Mouse (Mus musculus) CH12.LX (cell line): ENCODE measurements around the gene Slfn2.

Experiments used
- BHLHE40 ChIP-seq: IDR thresholded peaks from 2 replicates; pipeline ENCODE4 v1.6.1; 2011; ENCODE audit warnings: mild to moderate bottlenecking, low read depth, low read length, improper control_type of control experiment
- CTCF ChIP-seq, 2 experiments: IDR thresholded peaks in 1 of 2; conservative IDR thresholded peaks in 1 of 2; 2 replicates each; pipeline ENCODE4 v1.5.1; 2011 to 2012; ENCODE audit warnings: low read depth in 2 of 2, low read length in 2 of 2, improper control_type of control experiment in 1 of 2, inconsistent platforms in 1 of 2, mild to moderate bottlenecking in 1 of 2, moderate library complexity in 1 of 2
- E2F4 ChIP-seq: IDR thresholded peaks from 2 replicates; pipeline ENCODE4 v1.6.1; 2011; ENCODE audit warnings: low read depth, low read length, improper control_type of control experiment; ENCODE audit not compliant: insufficient replicate concordance
- EP300 ChIP-seq: IDR thresholded peaks from 2 replicates; pipeline ENCODE4 v1.6.1; 2011; ENCODE audit warnings: low read length, improper control_type of control experiment
- ETS1 ChIP-seq: conservative IDR thresholded peaks from 2 replicates; pipeline ENCODE4 v1.6.1; 2012; ENCODE audit warnings: low read depth, mild to moderate bottlenecking, inconsistent platforms, low read length, improper control_type of control experiment, moderate library complexity
- NELFE ChIP-seq: IDR thresholded peaks from 2 replicates; pipeline ENCODE4 v1.6.1; 2011; ENCODE audit warnings: low read depth, low read length, improper control_type of control experiment
- POLR2A ChIP-seq: IDR thresholded peaks from 2 replicates; pipeline ENCODE4 v1.6.1; 2011; ENCODE audit warnings: low read depth, mild to moderate bottlenecking, improper control_type of control experiment, low read length
- USF1 ChIP-seq: IDR thresholded peaks from 2 replicates; pipeline ENCODE4 v1.6.1; 2014; ENCODE audit warnings: low read depth, mild to moderate bottlenecking, inconsistent platforms, low read length, improper control_type of control experiment

GRCm38 (mm10) chr11:83067982-83068694 is 3.2 kb downstream of the Slfn2 start:
- TF ChIP-seq E2F4 (no peak), BHLHE40 (no peak), NELFE (no peak), ETS1 (no peak), USF1 (no peak), EP300 (no peak), POLR2A (no peak), CTCF (conservative IDR thresholded peaks at IDR 0.05 in 1 of 2, IDR thresholded peaks at IDR 0.05 in 1 of 2; ENCODE audit: low read depth in 2 of 2, low read length in 2 of 2) (peak; percentile 54 to 62; a peak in 3 of 4 replicates)
